Mouse (Mus musculus): ENCODE results near the gene Il12rb2. TPM values are rescaled to one million over a fixed set of nuclear protein-coding genes. Genes with fewer than 3 reads are reported as not detected.

The Il12rb2 gene
- polyA plus RNA-seq (2015; fragmentation: Nextera tagmentation; extraction: Ambion mirVana), result 0.08 and 0.10 TPM in 2 replicates

DNA sequence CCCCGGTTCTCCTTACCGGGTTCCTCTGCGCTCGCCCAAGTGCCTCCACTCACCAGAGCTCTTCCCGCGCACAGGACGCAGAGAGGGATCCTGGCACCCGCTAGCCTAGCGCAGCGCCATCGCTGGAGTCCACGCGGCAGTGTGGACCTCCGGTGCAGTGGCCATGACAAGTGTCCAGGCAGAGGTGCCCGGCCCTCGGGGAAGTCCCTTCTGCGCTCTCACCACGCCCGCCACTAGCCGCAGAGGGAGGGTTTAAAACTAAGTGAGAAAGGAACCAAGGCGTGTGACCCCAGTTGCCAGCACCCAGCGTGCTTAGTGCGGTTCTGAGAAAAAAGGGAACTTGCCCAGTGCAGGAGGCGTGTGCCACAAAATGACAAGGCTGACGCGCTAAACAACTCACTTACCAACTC is at the start of gene Il12rb2:
Gene Il12rb2, minus strand, starts transcription at position 207 of the 410 bp plus-strand sequence.
- Histone ChIP-seq H3K4me3 (ENCODE audit: low read length) (peak within 1 kb of the TSS; percentile 42), H3K27me3 (replicated peaks; ENCODE audit: control insufficient read depth, insufficient read depth, low read length) (no peaks in the 10 kb centered on the region), H3K4me2 (ENCODE audit: low read length) (peak within 1 kb of the TSS; percentile 78), H3K4me1 (ENCODE audit: control insufficient read depth, insufficient read depth, low read depth, low read length) (peaks cover 5% of the 10 kb centered on the region), H3K36me3 (ENCODE audit: control insufficient read depth, insufficient read depth, low read length) (no peaks in the 10 kb centered on the region), H3K27ac (ENCODE audit: low read depth, low read length) (no peak within 1 kb of the TSS), H3K9me3 (ENCODE audit: control insufficient read depth, low read length) (no peaks in the 10 kb centered on the region), H3K9ac (ENCODE audit: low read depth, low read length) (peak within 1 kb of the TSS; percentile 56)
- 3% methylated on average over 26 of the region's 26 CpGs for WGBS
- ATAC-seq, result 0 out of 2 replicates have a peak, but pooled peaks have one; percentile 52

DNA sequence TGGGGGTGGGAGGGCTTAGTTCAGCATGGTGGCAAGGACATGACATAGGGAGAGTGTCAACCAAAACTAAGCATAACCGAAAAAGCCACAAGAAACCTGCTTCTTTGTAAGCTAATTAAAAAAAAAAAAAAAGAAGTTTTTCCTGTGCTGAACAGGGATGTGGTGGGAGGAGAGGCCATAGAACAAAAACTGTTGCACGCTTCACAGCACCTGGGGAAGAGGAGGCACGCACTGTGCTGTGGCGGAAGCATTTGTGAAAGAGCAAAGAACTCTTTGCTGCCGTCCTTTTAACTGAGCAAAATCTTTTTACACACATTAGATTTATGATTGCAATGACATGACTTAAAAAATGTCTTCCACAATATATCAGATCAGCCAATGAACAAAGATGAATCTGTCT is 45.8 kb upstream of the Il12rb2 start:
- no peaks in the 10 kb centered on the region for H3K27me3 ChIP-seq (replicated peaks; ENCODE audit: control insufficient read depth, insufficient read depth, low read length)
- 52% methylated on average over 5 of the region's 5 CpGs for WGBS

GRCm38 (mm10) chr6:67416557-67416956 is 40.6 kb upstream of the Il12rb2 start:
- H3K4me3 ChIP-seq (ENCODE audit: low read length), result no peak overlapping the region
- H3K4me2 ChIP-seq (ENCODE audit: low read length), result no peak overlapping the region
- H3K4me1 ChIP-seq (ENCODE audit: control insufficient read depth, insufficient read depth, low read depth, low read length), result no peaks in the 10 kb centered on the region
- no peaks in the 10 kb centered on the region for H3K9me3 ChIP-seq (ENCODE audit: control insufficient read depth, low read length)
- no peak overlapping the region for H3K27ac ChIP-seq (ENCODE audit: low read depth, low read length)
- H3K9ac ChIP-seq (ENCODE audit: low read depth, low read length), result no peak overlapping the region
- 90% methylated on average over 3 of the region's 3 CpGs for WGBS
- no peaks in the 10 kb centered on the region for H3K36me3 ChIP-seq (ENCODE audit: control insufficient read depth, insufficient read depth, low read length)
- ATAC-seq, result no peak
- no peaks in the 10 kb centered on the region for H3K27me3 ChIP-seq (replicated peaks; ENCODE audit: control insufficient read depth, insufficient read depth, low read length)

More for the DNA sequence above, 45.8 kb upstream of the Il12rb2 start:
- no peak overlapping the region for H3K27ac ChIP-seq (ENCODE audit: low read depth, low read length)
- no peak for ATAC-seq
- H3K36me3 ChIP-seq (ENCODE audit: control insufficient read depth, insufficient read depth, low read length), result no peaks in the 10 kb centered on the region
- no peak overlapping the region for H3K4me3 ChIP-seq (ENCODE audit: low read length)
- H3K9me3 ChIP-seq (ENCODE audit: control insufficient read depth, low read length), result no peaks in the 10 kb centered on the region
- H3K4me2 ChIP-seq (ENCODE audit: low read length), result no peak overlapping the region
- no peak overlapping the region for H3K9ac ChIP-seq (ENCODE audit: low read depth, low read length)
- H3K4me1 ChIP-seq (ENCODE audit: control insufficient read depth, insufficient read depth, low read depth, low read length), result no peaks in the 10 kb centered on the region

GRCm38 (mm10) chr6:67415276-67415675 is 39.3 kb upstream of the Il12rb2 start:
- Histone ChIP-seq H3K27ac (ENCODE audit: low read depth, low read length) (no peak overlapping the region), H3K4me2 (ENCODE audit: low read length) (no peak overlapping the region), H3K4me1 (ENCODE audit: control insufficient read depth, insufficient read depth, low read depth, low read length) (no peaks in the 10 kb centered on the region), H3K27me3 (replicated peaks; ENCODE audit: control insufficient read depth, insufficient read depth, low read length) (no peaks in the 10 kb centered on the region), H3K9me3 (ENCODE audit: control insufficient read depth, low read length) (no peaks in the 10 kb centered on the region), H3K36me3 (ENCODE audit: control insufficient read depth, insufficient read depth, low read length) (no peaks in the 10 kb centered on the region), H3K9ac (ENCODE audit: low read depth, low read length) (no peak overlapping the region), H3K4me3 (ENCODE audit: low read length) (no peak overlapping the region)
- 91% methylated on average over 5 of the region's 5 CpGs for WGBS
- no peak for ATAC-seq

- no peak for ATAC-seq
- H3K4me2 ChIP-seq (ENCODE audit: low read length), result no peak overlapping the region
- H3K9me3 ChIP-seq (ENCODE audit: control insufficient read depth, low read length), result no peaks in the 10 kb centered on the region
- H3K9ac ChIP-seq (ENCODE audit: low read depth, low read length), result no peak overlapping the region
- no peak overlapping the region for H3K27ac ChIP-seq (ENCODE audit: low read depth, low read length)
- H3K27me3 ChIP-seq (replicated peaks; ENCODE audit: control insufficient read depth, insufficient read depth, low read length), result no peaks in the 10 kb centered on the region
- WGBS, result 73% methylated on average over 2 of the region's 2 CpGs
- no peaks in the 10 kb centered on the region for H3K36me3 ChIP-seq (ENCODE audit: control insufficient read depth, insufficient read depth, low read length)
- H3K4me1 ChIP-seq (ENCODE audit: control insufficient read depth, insufficient read depth, low read depth, low read length), result no peaks in the 10 kb centered on the region
- H3K4me3 ChIP-seq (ENCODE audit: low read length), result no peak overlapping the region
Measured at GRCm38 (mm10) chr6:67413378-67413777, 37.4 kb upstream of the Il12rb2 start.

DNA sequence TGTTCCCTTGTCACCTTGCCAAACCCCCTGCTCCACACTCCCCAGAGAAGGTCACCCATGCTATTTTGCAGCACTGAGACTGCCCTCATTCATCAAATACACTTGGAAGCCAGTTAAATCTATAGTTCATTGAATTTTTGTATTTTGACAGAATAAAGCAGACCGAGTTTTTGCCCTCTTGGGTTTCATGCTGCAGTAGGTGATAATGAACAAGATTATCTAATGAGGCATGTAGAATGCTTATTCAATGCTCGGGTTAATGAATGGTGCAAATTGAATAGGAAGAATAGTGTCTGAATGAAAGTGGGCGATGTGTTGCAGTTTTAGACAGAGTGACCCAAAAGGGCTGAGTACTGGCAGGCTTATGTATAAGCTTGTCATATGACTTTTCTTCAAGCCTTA is 29.3 kb upstream of the Il12rb2 start:
- no peaks in the 10 kb centered on the region for H3K36me3 ChIP-seq (ENCODE audit: control insufficient read depth, insufficient read depth, low read length)
- H3K9me3 ChIP-seq (ENCODE audit: control insufficient read depth, low read length), result no peaks in the 10 kb centered on the region
- peak; percentile 61; the same call in 1 of the 2 replicates for ATAC-seq
- H3K4me3 ChIP-seq (ENCODE audit: low read length), result no peak overlapping the region
- no peak overlapping the region for H3K9ac ChIP-seq (ENCODE audit: low read depth, low read length)
- H3K27ac ChIP-seq (ENCODE audit: low read depth, low read length), result no peak overlapping the region
- H3K4me2 ChIP-seq (ENCODE audit: low read length), result no peak overlapping the region
- H3K27me3 ChIP-seq (replicated peaks; ENCODE audit: control insufficient read depth, insufficient read depth, low read length), result no peaks in the 10 kb centered on the region
- 28% methylated on average over 3 of the region's 3 CpGs for WGBS
- 0 out of 2 replicates have a peak, but pooled peaks cover 3% of the 10 kb centered on the region for H3K4me1 ChIP-seq (ENCODE audit: control insufficient read depth, insufficient read depth, low read depth, low read length)

- Histone ChIP-seq H3K36me3 (ENCODE audit: control insufficient read depth, insufficient read depth, low read length) (no peaks in the 10 kb centered on the region), H3K4me3 (ENCODE audit: low read length) (no peak overlapping the region), H3K27ac (ENCODE audit: low read depth, low read length) (no peak overlapping the region), H3K27me3 (replicated peaks; ENCODE audit: control insufficient read depth, insufficient read depth, low read length) (no peaks in the 10 kb centered on the region), H3K9me3 (ENCODE audit: control insufficient read depth, low read length) (no peaks in the 10 kb centered on the region), H3K4me1 (ENCODE audit: control insufficient read depth, insufficient read depth, low read depth, low read length) (no peaks in the 10 kb centered on the region), H3K4me2 (ENCODE audit: low read length) (no peak overlapping the region), H3K9ac (ENCODE audit: low read depth, low read length) (no peak overlapping the region)
- WGBS, result 75% methylated on average over 5 of the region's 5 CpGs
- ATAC-seq, result no peak
Measured at GRCm38 (mm10) chr6:67399551-67399950, 23.6 kb upstream of the Il12rb2 start.

- no peak for ATAC-seq
- 93% methylated on average over 4 of the region's 4 CpGs for WGBS
- H3K27me3 ChIP-seq (replicated peaks; ENCODE audit: control insufficient read depth, insufficient read depth, low read length), result no peaks in the 10 kb centered on the region
Measured at GRCm38 (mm10) chr6:67365785-67366184, 10.2 kb downstream of the Il12rb2 start.

DNA sequence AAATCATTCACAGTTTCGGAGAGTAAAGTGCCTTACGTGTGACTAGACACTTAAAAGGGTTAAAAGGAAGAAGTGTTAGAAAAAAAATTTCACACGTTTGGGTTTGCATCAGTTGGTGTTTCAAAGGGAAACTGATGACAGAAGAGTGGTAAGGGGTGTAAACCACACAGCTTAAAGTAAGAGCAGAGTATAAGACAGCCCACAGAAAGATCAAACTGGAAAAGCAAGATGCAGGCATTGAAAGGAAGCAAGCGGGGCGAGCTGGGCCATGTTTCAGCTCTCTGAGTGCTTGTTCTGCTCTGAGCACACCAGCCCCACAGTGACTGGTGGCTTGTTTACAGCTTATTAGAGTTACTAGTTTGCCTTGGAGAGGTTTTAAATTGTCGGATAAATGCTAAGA is 27.9 kb downstream of the Il12rb2 start:
- H3K27me3 ChIP-seq (replicated peaks; ENCODE audit: control insufficient read depth, insufficient read depth, low read length), result no peaks in the 10 kb centered on the region
- 74% methylated on average over 6 of the region's 6 CpGs for WGBS
- no peaks in the 10 kb centered on the region for H3K9me3 ChIP-seq (ENCODE audit: control insufficient read depth, low read length)
- H3K4me1 ChIP-seq (ENCODE audit: control insufficient read depth, insufficient read depth, low read depth, low read length), result no peaks in the 10 kb centered on the region
- no peak overlapping the region for H3K4me3 ChIP-seq (ENCODE audit: low read length)
- no peaks in the 10 kb centered on the region for H3K36me3 ChIP-seq (ENCODE audit: control insufficient read depth, insufficient read depth, low read length)
- no peak for ATAC-seq
- no peak overlapping the region for H3K4me2 ChIP-seq (ENCODE audit: low read length)
- no peak overlapping the region for H3K27ac ChIP-seq (ENCODE audit: low read depth, low read length)
- no peak overlapping the region for H3K9ac ChIP-seq (ENCODE audit: low read depth, low read length)

More at GRCm38 (mm10) chr6:67365785-67366184, 10.2 kb downstream of the Il12rb2 start:
- no peaks in the 10 kb centered on the region for H3K4me1 ChIP-seq (ENCODE audit: control insufficient read depth, insufficient read depth, low read depth, low read length)
- H3K36me3 ChIP-seq (ENCODE audit: control insufficient read depth, insufficient read depth, low read length), result no peaks in the 10 kb centered on the region
- H3K9ac ChIP-seq (ENCODE audit: low read depth, low read length), result no peak overlapping the region
- H3K9me3 ChIP-seq (ENCODE audit: control insufficient read depth, low read length), result no peaks in the 10 kb centered on the region
- H3K4me3 ChIP-seq (ENCODE audit: low read length), result no peak overlapping the region
- no peak overlapping the region for H3K4me2 ChIP-seq (ENCODE audit: low read length)
- H3K27ac ChIP-seq (ENCODE audit: low read depth, low read length), result no peak overlapping the region

GRCm38 (mm10) chr6:67339494-67339893 is 36.5 kb downstream of the Il12rb2 start:
- ATAC-seq, result no peak
- H3K27ac ChIP-seq (ENCODE audit: low read depth, low read length), result no peak overlapping the region
- H3K36me3 ChIP-seq (ENCODE audit: control insufficient read depth, insufficient read depth, low read length), result no peaks in the 10 kb centered on the region
- H3K4me2 ChIP-seq (ENCODE audit: low read length), result no peak overlapping the region
- H3K27me3 ChIP-seq (replicated peaks; ENCODE audit: control insufficient read depth, insufficient read depth, low read length), result no peaks in the 10 kb centered on the region
- H3K9ac ChIP-seq (ENCODE audit: low read depth, low read length), result no peak overlapping the region
- H3K9me3 ChIP-seq (ENCODE audit: control insufficient read depth, low read length), result no peaks in the 10 kb centered on the region
- no peaks in the 10 kb centered on the region for H3K4me1 ChIP-seq (ENCODE audit: control insufficient read depth, insufficient read depth, low read depth, low read length)
- no peak overlapping the region for H3K4me3 ChIP-seq (ENCODE audit: low read length)

Data from hindbrain, embryonic 16.5 days (tissue).